Mouse (Mus musculus) heart, embryonic 15.5 days (tissue): ENCODE measurements around the gene Gm13276. TPM values are rescaled to one million over a fixed set of nuclear protein-coding genes. Genes with fewer than 3 reads are reported as not detected.
"Not testable (repeated sequence)": the region's sequence is repeated elsewhere in the genome, so short reads cannot be mapped to it uniquely, and the experiment has no call there.

ENCODE experiments used
- ATAC-seq: fragments of 200-750 bp; cut with Nextera tagmentation; replicated peaks from 2 replicates; pipeline ENCODE4 v1.8.0; 2017; ENCODE audit warnings: low read depth, moderate TSS enrichment; ENCODE audit not compliant: insufficient number of reproducible peaks, insufficient read depth, low FRiP score
- H3K27ac ChIP-seq: fragments of 300-500 bp; sonication (generic); 2 replicates; pipeline ENCODE4 v1.5.1; 2015; ENCODE audit warnings: mild to moderate bottlenecking, inconsistent platforms
- H3K27me3 ChIP-seq: fragments of 300-500 bp; sonication (generic); 2 replicates; pipeline ENCODE4 v1.6.1; 2015; ENCODE audit warnings: inconsistent platforms
- H3K36me3 ChIP-seq: fragments of 300-500 bp; sonication (generic); 2 replicates; pipeline ENCODE4 v1.6.1; 2015; ENCODE audit warnings: mild to moderate bottlenecking, inconsistent platforms
- H3K4me1 ChIP-seq: fragments of 300-500 bp; sonication (generic); replicated peaks from 2 replicates; pipeline ENCODE4 v1.6.1; 2015; ENCODE audit warnings: inconsistent platforms
- H3K4me2 ChIP-seq: fragments of 300-500 bp; sonication (generic); 2 replicates; pipeline ENCODE4 v1.6.1; 2015; ENCODE audit warnings: inconsistent platforms, mild to moderate bottlenecking, moderate library complexity
- H3K4me3 ChIP-seq: fragments of 300-500 bp; sonication (generic); 2 replicates; pipeline ENCODE4 v1.5.1; 2015; ENCODE audit warnings: mild to moderate bottlenecking, inconsistent platforms
- H3K9ac ChIP-seq: fragments of 300-500 bp; sonication (generic); 2 replicates; pipeline ENCODE4 v1.6.1; 2015; ENCODE audit warnings: mild to moderate bottlenecking, inconsistent platforms
- H3K9me3 ChIP-seq: fragments of 300-500 bp; sonication (generic); replicated peaks from 2 replicates; pipeline ENCODE4 v1.6.1; 2016; ENCODE audit warnings: inconsistent platforms
- WGBS: fragments of 180-500 bp; shearing (Covaris S2); methylation state at CpG from one replicate; pipeline ENCODE4 v1.1.7; 2015; ENCODE audit warnings: mixed read lengths; 5-methylcytosine and 5-hydroxymethylcytosine counted together
- polyA plus RNA-seq: library from polyadenylated mRNA; unstranded; fragments of >200 nt; fragmentation: Nextera tagmentation; extraction: Ambion mirVana; gene quantifications from 2 replicates; pipeline ENCODE4 v1.2.1, GENCODE M21; 2015

Gene Gm13276
- polyA plus RNA-seq, 1 experiment from 2014 or later: not detected

- not testable (repeated sequence) for H3K4me1 ChIP-seq, H3K4me3 ChIP-seq, H3K27ac ChIP-seq, H3K9ac ChIP-seq, H3K27me3 ChIP-seq, ATAC-seq, H3K9me3 ChIP-seq, H3K4me2 ChIP-seq, H3K36me3 ChIP-seq
Observed at GRCm38 (mm10) chr4:88827116-88827515, 41.6 kb downstream of the Gm13276 start, which contains the start of gene Ifna6. Gene Ifna6, plus strand, starts transcription at chr4:88827416.

- no peak overlapping the region for H3K4me2 ChIP-seq
- H3K27ac ChIP-seq: no peak overlapping the region
- H3K4me1 ChIP-seq: no peaks in the 10 kb centered on the region
- H3K36me3 ChIP-seq: no peaks in the 10 kb centered on the region
- H3K9ac ChIP-seq: no peak overlapping the region
- ATAC-seq: no peak
- no peaks in the 10 kb centered on the region for H3K9me3 ChIP-seq
- H3K27me3 ChIP-seq: no peaks in the 10 kb centered on the region
- 14% methylated on average over 4 of the region's 4 CpGs for WGBS
- no peak overlapping the region for H3K4me3 ChIP-seq
Observed at GRCm38 (mm10) chr4:88830523-88830922, 45.0 kb downstream of the Gm13276 start.

GRCm38 (mm10) chr4:88835225-88835624, 49.7 kb downstream of the Gm13276 start, which contains the start of gene Ifna5:
Gene Ifna5, plus strand, starts transcription at chr4:88835525.
- not testable (repeated sequence) for H3K27me3 ChIP-seq, H3K4me3 ChIP-seq, H3K27ac ChIP-seq, H3K4me2 ChIP-seq, H3K4me1 ChIP-seq, ATAC-seq, H3K9me3 ChIP-seq, H3K9ac ChIP-seq, H3K36me3 ChIP-seq
- WGBS: 72% methylated on average over 1 of the region's 1 CpGs

Other genes starting within 250 kb of the Gm13276 start
- not detected in 2 replicates for gene Ifna15, start 227.5 kb upstream of the Gm13276 start, polyA plus RNA-seq
- not detected in 2 replicates for gene Ifna14, start 213.9 kb upstream of the Gm13276 start, polyA plus RNA-seq
- not detected in 2 replicates for gene Ifna9, start 193.3 kb upstream of the Gm13276 start, polyA plus RNA-seq
- not detected in 2 replicates for gene Ifna12, start 182.3 kb upstream of the Gm13276 start, polyA plus RNA-seq
- not detected in 2 replicates for gene C87499, start 151.3 kb upstream of the Gm13276 start, polyA plus RNA-seq
- gene Ifna13, start 141.2 kb upstream of the Gm13276 start, polyA plus RNA-seq: not detected in 2 replicates
- gene Ifna16, start 108.8 kb upstream of the Gm13276 start, polyA plus RNA-seq: not detected in 2 replicates
- gene Ifna2, start 101.8 kb upstream of the Gm13276 start, polyA plus RNA-seq: not detected in 2 replicates
- gene Ifnab, start 94.3 kb upstream of the Gm13276 start, polyA plus RNA-seq: not detected in 2 replicates
- gene Gm26566, start 63.9 kb upstream of the Gm13276 start, polyA plus RNA-seq: 0.82 and 0.93 TPM in 2 replicates
- gene Klhl9, start 63.2 kb upstream of the Gm13276 start, polyA plus RNA-seq: 77.5 and 78.4 TPM in 2 replicates
- gene Gm13271, start 30.8 kb upstream of the Gm13276 start, polyA plus RNA-seq: not detected in 2 replicates
- 0.11 and 0.23 TPM in 2 replicates for gene Gm13283, start 25.6 kb upstream of the Gm13276 start, polyA plus RNA-seq
- 0.48 TPM in 1 of 2 replicates, not detected in the other for gene Gm13290, start 11.9 kb upstream of the Gm13276 start, polyA plus RNA-seq
- not detected in 2 replicates for gene Gm13289, start 8.8 kb upstream of the Gm13276 start, polyA plus RNA-seq
- gene Gm13272, start 5.9 kb upstream of the Gm13276 start, polyA plus RNA-seq: 0.28 TPM in 1 of 2 replicates, not detected in the other
- gene Ifnz, start 3.6 kb upstream of the Gm13276 start, polyA plus RNA-seq: 0.53 TPM in 1 of 2 replicates, not detected in the other
- gene Gm13277, start 2.9 kb downstream of the Gm13276 start, polyA plus RNA-seq: not detected in 2 replicates
- gene Gm13278, start 5.8 kb downstream of the Gm13276 start, polyA plus RNA-seq: not detected in 2 replicates
- not detected in 2 replicates for gene Gm13275, start 8.8 kb downstream of the Gm13276 start, polyA plus RNA-seq
- not detected in 2 replicates for gene Gm13279, start 11.7 kb downstream of the Gm13276 start, polyA plus RNA-seq
- 0.79 and 0.82 TPM in 2 replicates for gene Gm13285, start 14.0 kb downstream of the Gm13276 start, polyA plus RNA-seq
- gene Gm13287, start 17.5 kb downstream of the Gm13276 start, polyA plus RNA-seq: not detected in 2 replicates
- 0.08 TPM in 1 of 2 replicates, not detected in the other for gene Gm13288, start 19.8 kb downstream of the Gm13276 start, polyA plus RNA-seq
- not detected in 2 replicates for gene Ifna7, start 30.5 kb downstream of the Gm13276 start, polyA plus RNA-seq
- not detected in 2 replicates for gene Ifna11, start 34.2 kb downstream of the Gm13276 start, polyA plus RNA-seq
- gene Ifna6, start 41.7 kb downstream of the Gm13276 start, polyA plus RNA-seq: not detected in 2 replicates
- not detected in 2 replicates for gene Ifna5, start 49.8 kb downstream of the Gm13276 start, polyA plus RNA-seq
- gene Ifna4, start 56.2 kb downstream of the Gm13276 start, polyA plus RNA-seq: not detected in 2 replicates
- not detected in 2 replicates for gene Ifna1, start 64.4 kb downstream of the Gm13276 start, polyA plus RNA-seq
- not detected in 2 replicates for gene Ifne, start 94.5 kb downstream of the Gm13276 start, polyA plus RNA-seq